Mouse (Mus musculus) left cerebral cortex, adult 9 months (tissue): ENCODE data around the gene Mapk6.
A peak's percentile ranks its signal among the peaks of the same experiment; 100 is the strongest.
"Not testable (repeated sequence)": the region's sequence is repeated elsewhere in the genome, so short reads cannot be mapped to it uniquely, and the experiment has no call there.

Experiments used
- DNase-seq, 2 experiments: peaks; one replicate each; pipeline ENCODE4 v3.0.0; 2022; ENCODE audit warnings: low spot score in 2 of 2

Gene Mapk6

GRCm38 (mm10) chr9:75409852-75410378, at the start of gene Mapk6:
Mapk6 (minus strand) TSS chr9:75410005.
- DNase-seq, result peak; percentile 91 to 97

GRCm38 (mm10) chr9:75455684-75456083, 45.9 kb upstream of the Mapk6 start:
- no peak for DNase-seq

DNA sequence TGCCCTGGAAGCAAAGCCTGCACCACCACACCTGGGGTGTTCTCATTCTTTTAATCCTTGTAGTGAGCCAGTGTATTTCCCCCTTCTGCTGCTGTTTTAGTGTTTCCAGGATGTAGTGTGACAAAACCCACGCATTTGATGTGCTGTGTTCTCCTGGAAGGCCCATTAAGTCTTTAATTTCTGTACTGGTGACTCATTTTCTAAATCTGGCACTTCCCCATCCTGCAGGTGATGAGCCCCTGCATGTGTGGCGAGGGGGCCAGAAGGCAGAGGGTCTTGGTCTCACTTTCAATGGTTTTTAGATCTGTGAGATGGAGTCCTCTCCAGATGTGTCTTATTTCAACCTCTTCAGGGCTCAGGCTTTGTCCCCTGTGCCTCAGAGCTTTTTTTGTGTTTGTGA, 44.2 kb upstream of the Mapk6 start:
- DNase-seq, result no peak

DNA sequence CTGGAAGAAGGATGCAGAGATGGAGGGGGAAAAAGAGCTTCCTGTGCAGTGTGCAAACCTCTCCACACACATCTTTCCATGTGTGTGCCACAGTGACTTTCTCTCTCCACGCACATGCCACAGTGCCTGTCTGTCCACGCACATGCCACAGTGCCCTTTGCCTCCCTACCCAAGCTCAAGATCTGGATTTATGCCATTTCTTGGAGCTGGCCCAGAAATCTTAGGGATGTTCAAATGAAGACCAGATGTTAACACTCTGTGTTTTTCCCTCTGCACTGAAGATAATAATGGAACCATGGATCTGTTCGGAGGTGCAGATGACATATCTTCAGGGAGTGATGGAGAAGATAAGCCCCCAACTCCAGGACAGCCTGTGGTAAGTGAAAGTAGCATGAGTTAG, 38.2 kb upstream of the Mapk6 start:
- no peak for DNase-seq

DNA sequence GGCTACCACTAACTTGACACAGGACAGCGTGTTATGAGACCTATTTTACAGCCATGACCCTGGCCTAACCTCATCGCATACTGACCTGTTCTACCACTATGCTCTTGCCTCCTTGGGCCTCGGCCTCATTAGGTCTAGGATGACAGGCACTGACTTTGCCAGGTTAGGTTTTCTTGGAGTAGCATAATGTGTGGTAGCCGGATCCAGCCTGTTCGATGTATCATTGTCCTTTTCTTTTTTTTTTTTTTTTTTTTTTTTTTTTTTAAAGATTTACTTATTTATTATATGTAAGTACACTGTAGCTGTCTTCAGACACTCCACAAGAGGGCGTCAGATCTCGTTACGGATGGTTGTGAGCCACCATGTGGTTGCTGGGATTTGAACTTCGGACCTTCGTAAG, 36.8 kb upstream of the Mapk6 start:
- not testable (repeated sequence) for DNase-seq

DNA sequence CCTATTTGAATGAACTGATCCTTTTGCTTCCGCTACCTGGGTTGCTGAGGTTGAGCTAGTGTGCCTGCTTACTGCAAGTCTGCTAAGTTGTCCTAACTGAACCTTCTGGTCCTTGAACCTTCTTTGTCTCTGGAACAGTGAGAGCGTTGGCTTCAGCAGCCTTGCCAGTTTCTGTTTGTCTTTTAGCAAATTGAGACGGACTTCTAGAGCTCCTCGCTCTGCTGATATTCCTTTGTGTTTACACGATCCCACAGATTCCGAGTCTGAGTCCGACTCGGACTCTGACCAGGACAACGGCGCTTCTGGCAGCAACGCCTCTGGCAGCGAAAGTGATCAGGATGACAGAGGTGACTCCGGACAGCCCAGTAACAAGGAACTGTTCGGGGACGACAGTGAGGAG, 35.2 kb upstream of the Mapk6 start:
- no peak for DNase-seq

DNA sequence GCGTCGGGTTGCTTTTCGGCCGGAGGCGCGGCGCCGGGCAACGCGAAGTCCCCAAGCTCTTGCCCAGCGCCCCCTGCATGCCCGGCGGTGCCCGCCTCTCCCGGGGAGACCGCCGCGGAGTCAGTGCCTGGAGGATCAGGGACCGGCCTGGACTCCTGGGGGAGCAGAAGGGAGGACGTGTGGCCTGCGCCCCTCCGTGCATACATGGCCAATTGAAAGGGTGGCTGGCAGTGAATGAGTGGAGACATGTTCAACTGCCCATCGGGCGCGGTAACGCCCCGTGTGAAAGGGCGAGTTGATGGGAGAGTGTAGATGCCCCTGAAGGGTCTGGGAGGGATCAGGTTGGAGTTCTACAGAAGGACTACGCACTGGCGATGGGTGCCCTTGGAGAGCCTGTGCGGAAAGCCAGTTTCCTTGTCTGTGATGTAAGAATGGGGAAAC, 31.9 kb upstream of the Mapk6 start:
- DNase-seq, result no peak

DNA sequence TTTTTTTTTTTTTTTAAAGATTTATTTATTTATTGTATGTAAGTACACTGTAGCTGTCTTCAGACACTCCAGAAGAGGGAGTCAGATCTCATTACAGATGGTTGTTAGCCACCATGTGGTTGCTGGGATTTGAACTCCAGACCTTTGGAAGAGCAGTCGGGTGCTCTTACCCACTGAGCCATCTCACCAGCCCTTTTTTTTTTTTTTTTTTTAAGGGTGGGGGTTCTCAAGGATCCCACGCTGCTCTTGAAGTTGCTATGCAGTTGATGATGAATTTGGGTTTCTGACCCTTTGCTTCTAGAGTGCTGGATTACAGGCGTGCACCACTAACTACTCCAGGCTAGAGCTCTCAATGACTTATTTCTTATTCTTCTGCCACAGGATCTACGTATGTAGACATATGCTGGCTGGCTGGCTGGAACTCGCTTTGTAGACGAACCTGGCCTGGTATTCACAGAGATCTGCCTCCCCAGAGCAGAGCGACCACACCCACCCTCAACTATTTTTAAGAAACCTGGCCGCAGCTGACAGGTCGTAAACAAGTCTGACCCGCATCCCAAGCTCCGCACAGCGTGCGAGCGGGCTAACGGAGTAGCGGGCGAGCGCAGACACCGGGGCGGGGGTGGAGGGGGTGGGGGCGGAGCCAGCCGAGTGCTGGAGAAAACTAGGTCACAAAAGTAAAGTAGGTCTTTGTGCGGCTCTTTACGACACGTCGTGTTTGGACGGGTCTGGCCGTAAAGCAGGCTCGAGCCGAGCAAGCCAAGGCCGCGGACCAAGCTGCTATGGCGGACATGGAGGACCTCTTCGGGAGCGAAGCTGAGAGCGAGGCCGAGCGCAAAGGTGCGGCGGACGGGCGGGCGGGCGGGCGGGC, 31.2 kb upstream of the Mapk6 start, which contains the start of gene Leo1:
Leo1 (plus strand) TSS at position 729 of the 871 bp plus-strand sequence.
- peak; percentile 77 to 87 for DNase-seq

- DNase-seq, result peak in 1 of 2 experiments; percentile 43
Observed at GRCm38 (mm10) chr9:75437653-75438385, 28.0 kb upstream of the Mapk6 start.

DNA sequence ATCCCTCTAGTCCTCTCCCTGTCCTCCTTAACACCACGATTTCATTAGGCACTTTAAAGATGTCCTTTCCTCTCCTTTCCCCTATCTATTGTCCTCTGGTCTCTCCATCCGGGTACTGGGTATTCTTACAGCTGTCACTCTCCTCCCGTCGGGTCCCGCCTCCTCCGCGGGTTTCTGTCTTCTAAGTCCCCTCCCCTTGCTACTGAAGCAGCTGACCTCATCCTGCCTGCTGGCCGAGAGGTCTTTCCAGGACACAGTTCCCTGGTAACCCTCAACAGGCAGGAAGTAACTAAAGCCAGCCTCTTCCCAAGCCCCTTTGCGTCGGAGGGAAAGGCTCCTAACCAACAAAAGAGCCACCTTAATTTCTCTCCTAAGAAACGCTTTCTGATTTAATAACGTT, 26.1 kb upstream of the Mapk6 start:
- peak; percentile 37 to 50 for DNase-seq

GRCm38 (mm10) chr9:75435291-75435690, 25.5 kb upstream of the Mapk6 start:
- DNase-seq, result no peak

DNA sequence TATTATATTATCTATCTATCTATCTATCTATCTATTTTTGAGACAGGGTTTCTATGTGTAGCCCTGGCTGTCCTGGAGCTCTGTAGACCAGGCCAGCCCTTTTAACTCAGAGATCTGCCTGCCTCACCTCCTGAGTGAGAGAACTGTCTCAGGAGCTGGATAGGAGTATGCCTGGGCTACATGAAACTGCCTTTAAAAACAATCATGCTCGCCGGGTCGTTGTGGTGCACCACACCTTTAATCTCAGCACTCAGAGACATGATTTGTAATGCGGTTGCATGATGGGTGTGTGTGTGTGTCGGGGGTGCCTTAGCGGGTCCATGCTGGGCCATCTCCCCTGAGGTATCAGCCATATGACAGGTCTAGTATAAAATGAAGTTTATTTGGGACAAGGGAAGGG, 25.1 kb upstream of the Mapk6 start:
- no peak for DNase-seq

DNA sequence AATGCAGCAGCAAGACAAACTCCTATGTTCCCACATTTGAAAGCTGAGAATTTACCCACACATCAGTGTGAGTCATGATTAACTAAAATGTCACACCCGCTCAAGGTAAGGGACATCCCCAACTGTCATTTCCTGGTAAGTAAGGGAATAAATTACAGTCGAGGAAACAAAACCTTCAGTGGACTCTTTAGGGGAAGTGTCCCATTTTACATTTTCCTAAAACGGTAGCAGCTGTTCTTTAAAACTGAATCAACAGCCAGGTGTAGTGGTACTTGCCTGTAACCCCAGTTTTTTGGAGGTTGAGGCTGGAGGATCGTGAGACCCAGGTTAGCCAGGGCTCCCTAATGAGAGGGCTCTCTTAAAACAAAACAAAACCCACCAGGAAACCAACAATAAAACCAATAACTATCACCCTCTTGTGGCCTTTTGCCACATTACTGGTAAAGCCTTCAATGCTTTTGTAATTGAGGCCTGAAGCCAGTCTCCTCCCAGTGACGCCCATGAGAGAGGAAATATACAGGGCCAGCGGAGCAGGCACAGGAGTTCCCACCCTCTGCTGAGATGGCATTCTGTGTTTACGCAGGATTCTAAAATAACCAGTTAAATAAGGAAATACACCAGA, 24.5 kb upstream of the Mapk6 start:
- peak in 1 of 2 experiments; percentile 38 for DNase-seq

GRCm38 (mm10) chr9:75432694-75433093, 22.9 kb upstream of the Mapk6 start:
- no peak for DNase-seq

GRCm38 (mm10) chr9:75430822-75431621, 21.2 kb upstream of the Mapk6 start:
- DNase-seq, result no peak

GRCm38 (mm10) chr9:75429657-75430056, 19.9 kb upstream of the Mapk6 start:
- no peak for DNase-seq

- no peak for DNase-seq
Observed at GRCm38 (mm10) chr9:75429040-75429439, 19.2 kb upstream of the Mapk6 start.

- DNase-seq, result no peak
Observed at GRCm38 (mm10) chr9:75428274-75428600, 18.4 kb upstream of the Mapk6 start.

DNA sequence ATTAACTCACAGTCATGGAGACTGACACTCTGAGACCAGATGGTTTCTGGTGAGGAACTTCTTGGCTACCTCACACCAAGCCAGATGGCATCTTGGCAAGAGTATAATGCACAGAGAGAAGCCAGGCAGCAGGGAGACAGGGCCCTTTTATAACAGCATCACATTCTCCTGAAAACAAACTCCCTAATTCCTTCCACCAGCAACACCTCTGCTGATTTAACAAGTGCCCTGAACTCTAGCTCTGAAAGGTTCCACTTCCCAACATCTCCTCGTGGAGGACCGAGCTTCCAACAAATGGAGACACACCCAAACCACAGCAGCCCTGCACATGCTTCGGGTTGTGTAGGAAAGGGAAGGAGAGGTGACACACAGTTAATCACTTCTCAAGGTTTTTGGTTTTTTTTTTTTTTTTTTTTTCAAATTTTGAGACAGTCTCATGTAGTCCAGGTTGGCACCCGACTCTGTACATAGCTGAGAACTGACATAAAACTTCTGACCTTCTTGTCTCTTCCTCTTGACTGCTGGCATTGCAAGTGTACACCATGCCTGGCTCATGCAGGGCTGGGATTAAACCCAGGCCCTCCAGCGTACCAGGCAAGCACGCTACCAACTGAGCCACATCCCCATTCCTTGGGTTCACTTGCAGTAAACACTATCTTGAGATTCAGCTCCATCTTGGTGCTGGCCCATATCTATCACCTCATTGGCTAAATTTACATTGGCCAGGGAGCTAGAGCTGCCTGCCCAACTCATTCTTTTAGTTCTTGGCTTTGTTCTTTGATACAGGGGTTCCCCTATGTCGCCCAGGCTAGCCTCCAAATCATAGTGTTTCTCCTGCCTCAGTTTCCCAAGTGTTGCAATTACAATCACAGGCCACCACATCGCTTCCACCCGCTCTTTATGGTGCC, 17.8 kb upstream of the Mapk6 start:
- peak in 1 of 2 experiments; percentile 51 for DNase-seq

DNA sequence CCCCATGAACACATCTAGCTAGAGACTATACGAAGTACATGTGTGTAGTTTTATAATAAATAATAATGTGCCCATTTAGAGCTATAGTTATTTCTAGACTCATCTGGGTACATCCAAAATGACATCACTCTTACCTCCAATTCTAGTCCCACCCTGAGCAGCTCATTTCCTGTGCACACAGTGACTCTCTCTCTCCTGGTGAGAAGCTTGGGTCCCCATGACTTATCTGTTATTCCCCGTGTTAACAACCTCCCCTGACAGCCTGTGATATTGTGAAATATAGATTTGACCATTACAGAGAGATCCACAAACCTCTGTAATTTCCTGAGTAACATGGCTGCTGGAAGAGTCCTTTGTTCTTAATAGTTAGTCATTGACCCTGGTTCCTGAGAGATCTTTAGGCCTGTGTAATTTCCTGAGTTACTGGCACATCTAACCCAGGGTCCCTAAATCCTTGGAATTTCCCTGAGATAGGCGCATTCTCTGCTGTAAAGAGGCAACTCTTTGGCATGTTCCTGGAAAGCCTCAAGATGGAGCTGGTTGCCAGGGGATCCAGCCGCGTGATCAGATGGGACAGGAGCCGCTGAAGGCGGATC, 16.1 kb upstream of the Mapk6 start:
- DNase-seq, result no peak
